Mouse (Mus musculus) ES-Bruce4 (cell line): ENCODE measurements around the gene Slc6a20a. TPM values are rescaled to one million over a fixed set of nuclear protein-coding genes. Genes with fewer than 3 reads are reported as not detected.

Experiments used
- H3K27ac ChIP-seq: 2 replicates; pipeline ENCODE4 v1.5.1; 2012; ENCODE audit warnings: low read length, inconsistent platforms; ENCODE audit not compliant: insufficient read depth
- H3K27me3 ChIP-seq: 2 replicates; pipeline ENCODE4 v1.6.1; 2012; ENCODE audit warnings: mild to moderate bottlenecking, low read length, inconsistent platforms; ENCODE audit not compliant: control insufficient read depth, poor library complexity, insufficient read depth, severe bottlenecking
- H3K36me3 ChIP-seq: 2 replicates; pipeline ENCODE4 v1.6.1; 2012; ENCODE audit warnings: inconsistent platforms, mild to moderate bottlenecking, low read length, moderate library complexity; ENCODE audit not compliant: control insufficient read depth, poor library complexity, insufficient read depth, severe bottlenecking
- H3K4me1 ChIP-seq: one replicate; pipeline ENCODE4 v1.8.1; 2011; ENCODE audit warnings: low read length; ENCODE audit not compliant: control insufficient read depth, insufficient read depth
- H3K4me3 ChIP-seq: 2 replicates; pipeline ENCODE4 v1.5.1; 2011; ENCODE audit warnings: low read depth, mild to moderate bottlenecking, low read length
- H3K9ac ChIP-seq: 2 replicates; pipeline ENCODE4 v1.6.1; 2012; ENCODE audit warnings: low read depth, mild to moderate bottlenecking, inconsistent platforms; ENCODE audit not compliant: poor library complexity, severe bottlenecking
- H3K9me3 ChIP-seq: replicated peaks from 2 replicates; pipeline ENCODE4 v1.6.1; 2012; ENCODE audit warnings: mild to moderate bottlenecking, low read length, inconsistent platforms; ENCODE audit not compliant: control insufficient read depth, poor library complexity, insufficient read depth, severe bottlenecking
- CTCF ChIP-seq: IDR thresholded peaks from one replicate; pipeline ENCODE4 v1.8.1; 2011; ENCODE audit warnings: low read depth, low read length
- EP300 ChIP-seq: IDR thresholded peaks from 2 replicates; pipeline ENCODE4 v1.6.1; 2011; ENCODE audit warnings: low read depth, low read length; ENCODE audit not compliant: insufficient read depth
- POLR2A ChIP-seq: IDR thresholded peaks from one replicate; pipeline ENCODE4 v1.8.1; 2011; ENCODE audit warnings: low read length; ENCODE audit not compliant: insufficient read depth
- polyA plus RNA-seq: library from polyadenylated mRNA; stranded (reverse); fragments of >200 nt; gene quantifications from 2 replicates; pipeline ENCODE4 v1.2.4, GENCODE M21; 2011; ENCODE audit warnings: low read depth; ENCODE audit not compliant: missing spikeins, insufficient read depth, insufficient read length

Gene Slc6a20a
- polyA plus RNA-seq, 1 experiment: not detected

DNA sequence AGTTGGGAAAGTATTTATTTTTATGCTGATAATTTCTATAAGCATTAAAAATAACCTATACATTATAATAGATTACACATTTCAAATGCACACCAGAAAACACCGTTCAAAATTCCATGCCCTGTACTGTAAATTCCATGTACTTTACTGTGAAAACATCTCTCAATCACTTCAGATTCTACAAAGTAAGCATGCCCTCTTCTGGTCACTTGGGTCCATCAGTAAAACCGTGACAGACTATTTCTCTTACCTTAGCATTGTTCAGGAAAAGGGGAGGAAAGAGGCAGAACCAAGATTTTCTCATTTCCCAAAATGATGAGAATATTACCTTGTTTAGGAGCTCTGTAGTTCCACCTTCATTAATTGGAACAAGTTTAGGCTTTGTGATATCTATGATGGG is 30.5 kb upstream of the Slc6a20a start:
- H3K4me3 ChIP-seq: no peak overlapping the region
- H3K9ac ChIP-seq: no peak overlapping the region
- no peaks in the 10 kb centered on the region for H3K9me3 ChIP-seq
- TF ChIP-seq EP300 (no peak), POLR2A (no peak), CTCF (no peak)
- H3K36me3 ChIP-seq: no peaks in the 10 kb centered on the region; the same call in 1 of the 2 replicates
- H3K27ac ChIP-seq: no peak overlapping the region
- no peaks in the 10 kb centered on the region for H3K4me1 ChIP-seq
- no peaks in the 10 kb centered on the region for H3K27me3 ChIP-seq

DNA sequence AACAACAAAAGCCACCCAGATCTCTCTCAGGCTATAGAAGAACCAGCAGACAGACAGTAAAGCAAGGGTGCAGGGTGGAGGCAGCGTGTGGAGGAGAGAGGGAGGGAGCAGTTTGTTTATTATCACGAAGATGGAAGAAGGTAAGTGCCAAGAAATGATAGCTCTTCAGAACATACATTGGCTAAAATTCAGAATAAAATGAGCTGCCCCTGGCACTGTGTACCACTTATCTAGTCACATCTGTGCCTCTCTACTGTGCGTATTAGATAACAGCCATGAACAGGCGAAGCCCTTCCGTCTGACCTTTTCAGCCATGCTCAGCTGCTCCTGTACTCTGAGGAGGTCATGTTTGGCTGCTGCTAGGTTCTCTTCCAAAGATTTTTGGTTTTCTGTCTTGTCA is 23.1 kb upstream of the Slc6a20a start:
- Histone ChIP-seq H3K9ac (no peak overlapping the region), H3K36me3 (no peaks in the 10 kb centered on the region; the same call in 1 of the 2 replicates), H3K27me3 (no peaks in the 10 kb centered on the region), H3K9me3 (no peaks in the 10 kb centered on the region), H3K4me3 (no peak overlapping the region), H3K4me1 (no peaks in the 10 kb centered on the region), H3K27ac (no peak overlapping the region)
- TF ChIP-seq EP300 (no peak), POLR2A (no peak), CTCF (no peak)

DNA sequence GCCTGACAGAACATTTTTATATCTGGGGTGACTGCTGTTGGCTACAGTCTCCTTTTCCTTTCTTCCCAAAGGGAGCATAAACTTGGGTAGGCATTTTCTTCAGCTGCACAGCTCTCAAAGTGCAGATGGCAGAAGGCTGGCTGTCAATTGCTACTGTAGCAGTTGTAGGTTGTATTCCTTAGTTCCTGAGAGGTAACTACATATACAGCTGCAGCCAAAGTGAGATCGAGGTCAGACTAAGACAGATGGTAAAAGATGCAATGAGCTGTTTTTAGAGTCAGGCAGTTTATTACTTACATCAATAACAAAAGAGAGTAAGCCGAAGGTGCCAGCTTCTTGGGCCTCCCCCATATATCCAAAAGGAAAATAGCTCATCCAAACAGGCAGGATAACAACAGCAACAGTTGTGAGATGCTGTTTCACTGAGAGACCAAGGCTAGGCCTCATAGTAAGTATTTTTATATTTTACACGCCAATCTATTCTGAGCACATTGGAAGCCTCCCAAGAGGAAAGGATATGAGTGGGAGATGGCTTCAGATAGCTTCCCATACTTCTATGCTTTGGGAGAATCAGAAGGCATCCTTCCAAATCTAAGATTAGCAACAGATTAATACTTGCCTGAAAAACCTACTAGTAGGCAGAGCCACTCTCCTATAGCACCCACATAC is 17.1 kb upstream of the Slc6a20a start:
- Histone ChIP-seq H3K9me3 (no peaks in the 10 kb centered on the region), H3K9ac (no peak overlapping the region), H3K36me3 (no peaks in the 10 kb centered on the region; the same call in 1 of the 2 replicates), H3K27me3 (no peaks in the 10 kb centered on the region), H3K4me1 (no peaks in the 10 kb centered on the region), H3K27ac (no peak overlapping the region), H3K4me3 (no peak overlapping the region)
- no peak for TF ChIP-seq POLR2A

DNA sequence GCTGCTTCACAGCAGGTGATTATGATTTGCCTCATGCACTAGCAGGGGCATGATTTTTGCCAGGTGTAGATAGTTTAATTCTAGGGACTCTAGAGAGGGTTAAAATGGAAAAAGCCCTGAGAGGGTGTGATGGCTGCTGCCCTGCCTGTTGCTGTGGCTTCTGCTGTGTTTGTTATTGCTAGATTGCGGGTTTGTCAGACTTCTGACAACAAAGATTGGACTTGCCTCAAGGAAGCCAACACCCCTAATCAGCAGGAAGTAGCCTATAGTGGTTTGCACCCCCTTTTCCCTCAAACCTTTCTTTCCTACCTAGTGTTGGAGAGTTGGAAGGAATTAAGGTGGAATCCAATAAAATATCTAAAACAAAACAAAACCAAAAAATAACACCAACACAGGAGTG is 9.5 kb upstream of the Slc6a20a start:
- Histone ChIP-seq H3K27me3 (no peaks in the 10 kb centered on the region), H3K27ac (no peak overlapping the region), H3K4me3 (no peak overlapping the region), H3K9ac (no peak overlapping the region), H3K36me3 (no peaks in the 10 kb centered on the region), H3K4me1 (no peaks in the 10 kb centered on the region), H3K9me3 (no peaks in the 10 kb centered on the region)
- TF ChIP-seq CTCF (no peak), POLR2A (no peak), EP300 (no peak)

DNA sequence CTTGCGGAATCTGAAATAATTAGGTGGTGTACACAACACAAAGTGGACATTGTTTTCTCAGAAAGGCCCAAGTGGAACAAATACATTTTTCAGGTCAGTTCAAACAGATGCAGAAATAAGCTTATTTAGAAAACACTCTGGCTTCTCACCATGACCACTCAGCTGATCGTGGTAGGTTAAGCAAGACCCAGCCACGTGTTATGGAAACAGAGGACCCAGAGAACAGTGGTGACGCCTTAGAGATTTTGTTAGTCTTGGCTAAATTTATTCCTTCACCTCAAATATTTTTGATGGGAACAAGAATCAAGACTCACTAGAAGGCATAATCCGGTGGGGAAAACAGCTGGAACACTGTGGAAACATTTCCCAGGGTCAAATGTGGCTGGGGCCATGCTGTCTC is 7.5 kb upstream of the Slc6a20a start:
- Histone ChIP-seq H3K4me1 (no peaks in the 10 kb centered on the region), H3K27me3 (no peaks in the 10 kb centered on the region; the same call in 1 of the 2 replicates), H3K9ac (no peak overlapping the region), H3K9me3 (no peaks in the 10 kb centered on the region), H3K36me3 (no peaks in the 10 kb centered on the region), H3K27ac (no peak overlapping the region), H3K4me3 (no peak overlapping the region)
- TF ChIP-seq EP300: no peak
- no peak for TF ChIP-seq CTCF
- TF ChIP-seq POLR2A: no peak

DNA sequence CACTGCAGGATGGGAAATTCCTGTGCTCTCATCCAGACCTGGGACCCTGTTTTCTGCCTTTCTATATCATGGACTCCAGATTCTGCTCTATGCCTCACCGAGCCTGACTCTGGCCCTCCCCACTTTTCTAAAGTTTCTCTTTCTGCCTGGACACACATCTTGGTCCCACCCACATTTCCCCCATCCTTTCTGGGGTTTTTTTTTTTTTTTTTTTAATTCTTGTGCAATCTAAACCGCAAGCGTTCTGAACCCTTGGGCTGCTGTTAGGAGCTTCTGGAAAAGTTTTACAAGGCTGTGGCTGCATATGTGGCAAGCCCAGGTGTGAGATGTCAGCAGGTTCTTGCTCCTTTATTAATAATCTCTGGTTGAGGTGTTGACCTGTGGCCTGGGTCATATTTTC is 5.0 kb upstream of the Slc6a20a start:
- H3K4me3 ChIP-seq: no peak overlapping the region
- TF ChIP-seq CTCF (no peak), POLR2A (no peak), EP300 (no peak)
- H3K9me3 ChIP-seq: no peaks in the 10 kb centered on the region
- H3K4me1 ChIP-seq: no peaks in the 10 kb centered on the region
- H3K9ac ChIP-seq: no peak overlapping the region
- H3K27me3 ChIP-seq: peaks cover 2% of the 10 kb centered on the region
- H3K36me3 ChIP-seq: no peaks in the 10 kb centered on the region
- no peak overlapping the region for H3K27ac ChIP-seq
